32 mouse cellular contexts compared by ENCODE assay signal in genomic region chr1:185639486-185639885, GRCm38 (mm10).
"Had no signal": no experiment of that assay in that cellular context is flagged by ENCODE, and none has a peak within 500 bp of the region (broad histone marks: within the 10 kb centered on the region; RNA-seq: fewer than 3 reads in every experiment).

No protein-coding gene starts in this region.

- H3K36me3 ChIP-seq: limb, embryonic 10.5 days; limb, embryonic 12.5 days; limb, embryonic 13.5 days; limb, embryonic 15.5 days; liver, embryonic 12.5 days; liver, embryonic 13.5 days; liver, embryonic 15.5 days; lung, embryonic 15.5 days; midbrain, embryonic 10.5 days; midbrain, embryonic 12.5 days; midbrain, embryonic 13.5 days; midbrain, embryonic 15.5 days; neural tube, embryonic 12.5 days; neural tube, embryonic 13.5 days had no signal

- H3K9ac ChIP-seq: limb, embryonic 12.5 days; limb, embryonic 13.5 days; limb, embryonic 15.5 days; liver, embryonic 12.5 days; liver, embryonic 13.5 days; liver, embryonic 14.5 days; liver, embryonic 15.5 days; liver, postnatal 0 days; lung, embryonic 14.5 days; lung, embryonic 15.5 days; midbrain, embryonic 12.5 days; midbrain, embryonic 13.5 days; midbrain, embryonic 15.5 days; neural tube, embryonic 12.5 days; neural tube, embryonic 13.5 days had no signal

- H3K27me3 ChIP-seq: limb, embryonic 12.5 days; limb, embryonic 13.5 days; limb, embryonic 15.5 days; liver, embryonic 12.5 days; liver, embryonic 13.5 days; liver, embryonic 15.5 days; lung, embryonic 15.5 days; megakaryocyte, embryonic 14.5 days; midbrain, embryonic 12.5 days; midbrain, embryonic 13.5 days; midbrain, embryonic 15.5 days; neural tube, embryonic 12.5 days; neural tube, embryonic 13.5 days had no signal

- H3K9me3 ChIP-seq: limb, embryonic 10.5 days; limb, embryonic 12.5 days; limb, embryonic 13.5 days; limb, embryonic 15.5 days; liver, embryonic 12.5 days; liver, embryonic 13.5 days; liver, embryonic 15.5 days; lung, embryonic 15.5 days; midbrain, embryonic 10.5 days; midbrain, embryonic 12.5 days; midbrain, embryonic 13.5 days; midbrain, embryonic 15.5 days; neural tube, embryonic 12.5 days; neural tube, embryonic 13.5 days had no signal

- DNase-seq: left cerebral cortex, postnatal 4 days; liver; liver, embryonic 13.5 days; liver, postnatal 0 days; lung, adult 18-20 months; lung, adult 2 months; lung, embryonic 14.5 days; lung, postnatal 10 days; lung, postnatal 14 days; lung, postnatal 36 days; lung, postnatal 4 days had no signal

- ATAC-seq: liver, embryonic 12.5 days; liver, postnatal 0 days; lung, postnatal 0 days; midbrain, embryonic 13.5 days; midbrain, embryonic 15.5 days; midbrain, embryonic 16.5 days had no signal

- H3K4me1 ChIP-seq: liver, embryonic 12.5 days; liver, embryonic 13.5 days; liver, embryonic 15.5 days; lung, embryonic 15.5 days; megakaryocyte, embryonic 14.5 days; midbrain, embryonic 12.5 days; midbrain, embryonic 13.5 days; midbrain, embryonic 15.5 days; neural tube, embryonic 12.5 days; neural tube, embryonic 13.5 days had no signal

- H3K4me3 ChIP-seq: limb, embryonic 10.5 days; limb, embryonic 12.5 days; limb, embryonic 13.5 days; limb, embryonic 15.5 days; liver, embryonic 12.5 days; liver, embryonic 13.5 days; liver, embryonic 15.5 days; lung, embryonic 15.5 days; megakaryocyte, embryonic 14.5 days; midbrain, embryonic 10.5 days; midbrain, embryonic 12.5 days; midbrain, embryonic 13.5 days; midbrain, embryonic 15.5 days; myocyte; neural tube, embryonic 12.5 days; neural tube, embryonic 13.5 days had no signal

- H3K27ac ChIP-seq: limb, embryonic 10.5 days; limb, embryonic 12.5 days; limb, embryonic 13.5 days; limb, embryonic 15.5 days; liver, embryonic 12.5 days; liver, embryonic 13.5 days; liver, embryonic 14.5 days; liver, embryonic 15.5 days; lung, embryonic 15.5 days; macrophage; midbrain, embryonic 10.5 days; midbrain, embryonic 12.5 days; midbrain, embryonic 13.5 days; midbrain, embryonic 15.5 days; neural tube, embryonic 12.5 days; neural tube, embryonic 13.5 days had no signal

- H3K4me2 ChIP-seq: limb, embryonic 12.5 days; limb, embryonic 13.5 days; limb, embryonic 15.5 days; liver, embryonic 11.5 days; liver, embryonic 12.5 days; liver, embryonic 13.5 days; liver, embryonic 15.5 days; lung, embryonic 14.5 days; lung, embryonic 15.5 days; midbrain, embryonic 11.5 days; midbrain, embryonic 12.5 days; midbrain, embryonic 13.5 days; midbrain, embryonic 15.5 days; neural tube, embryonic 12.5 days; neural tube, embryonic 13.5 days had no signal
